Mouse (Mus musculus): ENCODE results near the gene Kcnj12.

Gene Kcnj12

DNA sequence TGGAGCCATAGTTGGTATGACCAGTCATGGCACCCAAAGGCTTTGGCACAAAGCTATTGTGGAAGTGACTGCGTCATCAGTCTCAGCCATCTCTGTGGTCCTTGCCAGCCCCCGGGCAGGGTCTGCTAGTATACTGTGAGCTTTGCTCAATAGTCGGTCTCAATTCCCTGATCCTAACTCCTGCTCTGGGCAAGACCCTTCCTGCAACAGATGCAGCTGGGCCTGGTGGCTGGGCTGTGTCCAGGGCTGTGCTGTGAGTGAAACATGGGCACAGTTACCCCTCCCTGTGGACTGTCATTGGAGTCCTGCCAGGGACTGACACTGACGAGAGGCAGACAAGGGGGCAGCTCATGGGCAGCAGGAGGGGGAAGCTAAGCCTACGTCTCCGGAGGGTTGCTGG is 2.6 kb downstream of the Kcnj12 start:
- no peak for DNase-seq (ENCODE audit: low spot score in 2 of 2)

GRCm38 (mm10) chr11:61025594-61025993 is 3.2 kb downstream of the Kcnj12 start:
- DNase-seq (ENCODE audit: low spot score in 2 of 2), result no peak

DNA sequence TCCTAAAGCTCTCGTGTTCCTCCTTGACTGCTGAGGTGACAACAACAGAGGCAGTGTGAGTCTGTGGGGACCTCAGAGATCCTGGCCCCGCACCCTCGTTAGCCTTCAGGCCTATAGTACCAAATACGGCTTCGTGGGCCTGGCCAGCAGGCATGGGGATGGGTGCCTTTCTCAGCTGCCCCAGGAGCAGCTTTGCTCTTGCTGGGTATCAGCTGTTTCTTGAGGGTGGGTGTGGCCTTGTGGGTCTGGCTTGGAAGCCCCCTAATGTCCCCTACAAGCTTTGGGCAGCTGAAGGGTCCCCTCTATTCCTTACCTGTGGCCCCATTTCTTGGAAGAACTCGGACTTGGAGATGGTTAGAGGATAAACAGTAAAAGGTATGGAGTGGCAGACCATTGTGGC is 4.0 kb downstream of the Kcnj12 start:
- DNase-seq (ENCODE audit: low spot score in 2 of 2), result no peak

- DNase-seq (ENCODE audit: low spot score in 2 of 2), result no peak
These were observed 4.8 kb downstream of the Kcnj12 start for GRCm38 (mm10) chr11:61027160-61027559.

- no peak for DNase-seq (ENCODE audit: low spot score in 2 of 2)
These were observed 6.0 kb downstream of the Kcnj12 start for GRCm38 (mm10) chr11:61028211-61028950.

DNA sequence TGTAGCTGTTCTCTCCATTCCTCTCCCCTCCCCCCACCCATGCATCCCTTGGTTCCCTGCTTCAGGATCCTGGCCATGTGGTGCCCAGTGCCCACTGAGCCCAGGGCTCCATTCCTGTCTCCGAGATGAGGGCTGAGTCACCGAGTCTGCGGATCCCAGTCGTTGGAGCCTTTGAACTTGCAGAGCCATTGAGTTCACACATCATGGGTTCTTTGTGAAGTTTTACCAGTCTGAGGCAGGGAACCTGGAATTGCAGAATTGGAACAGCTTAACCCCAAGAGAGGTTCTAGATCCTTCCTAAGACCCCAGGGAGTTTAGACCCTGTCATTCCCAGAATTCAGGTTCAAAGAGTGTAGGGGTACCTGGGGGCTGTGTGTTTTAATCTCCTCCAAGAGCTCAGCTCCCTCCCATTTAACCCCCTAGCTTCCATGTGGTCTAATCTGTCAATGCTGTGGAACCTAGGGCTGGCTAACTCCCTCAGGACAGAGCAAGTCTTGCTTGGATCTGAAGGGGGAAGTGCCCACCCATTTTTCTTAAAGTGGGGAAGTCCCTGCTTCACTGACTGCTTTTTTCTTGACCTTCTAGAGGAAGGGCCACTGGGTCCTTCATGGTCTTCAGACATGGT is 6.9 kb downstream of the Kcnj12 start:
- DNase-seq (ENCODE audit: low spot score in 2 of 2), result no peak

- DNase-seq (ENCODE audit: low spot score in 2 of 2), result no peak
These were observed 7.7 kb downstream of the Kcnj12 start for GRCm38 (mm10) chr11:61029864-61030595.

- no peak for DNase-seq (ENCODE audit: low spot score in 2 of 2)
These were observed 8.8 kb downstream of the Kcnj12 start for GRCm38 (mm10) chr11:61031137-61031536.

- no peak for DNase-seq (ENCODE audit: low spot score in 2 of 2)
These were observed 9.5 kb downstream of the Kcnj12 start for GRCm38 (mm10) chr11:61031658-61032445.

DNA sequence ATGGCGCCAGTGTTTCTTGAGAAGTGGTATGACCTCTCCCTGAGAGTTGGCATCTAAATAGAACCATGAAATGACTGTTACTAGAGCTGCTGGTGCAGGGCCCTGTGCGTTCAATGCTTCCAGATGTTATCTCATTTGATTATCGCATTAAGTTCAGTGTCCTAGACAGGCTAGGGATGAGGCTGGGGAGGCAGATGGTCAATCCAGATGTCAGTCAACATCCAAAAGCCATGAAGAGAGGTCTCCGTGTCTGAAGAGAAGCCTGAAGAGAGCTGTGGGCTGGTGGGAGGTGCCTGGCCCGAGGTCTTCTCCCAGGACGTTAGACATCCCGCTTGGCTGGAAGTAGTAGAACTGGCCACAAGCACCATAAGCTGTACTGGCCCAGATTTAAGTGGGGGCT is 10.1 kb downstream of the Kcnj12 start:
- no peak for DNase-seq (ENCODE audit: low spot score in 2 of 2)

GRCm38 (mm10) chr11:61033160-61033559 is 10.8 kb downstream of the Kcnj12 start:
- no peak for DNase-seq (ENCODE audit: low spot score in 2 of 2)

DNA sequence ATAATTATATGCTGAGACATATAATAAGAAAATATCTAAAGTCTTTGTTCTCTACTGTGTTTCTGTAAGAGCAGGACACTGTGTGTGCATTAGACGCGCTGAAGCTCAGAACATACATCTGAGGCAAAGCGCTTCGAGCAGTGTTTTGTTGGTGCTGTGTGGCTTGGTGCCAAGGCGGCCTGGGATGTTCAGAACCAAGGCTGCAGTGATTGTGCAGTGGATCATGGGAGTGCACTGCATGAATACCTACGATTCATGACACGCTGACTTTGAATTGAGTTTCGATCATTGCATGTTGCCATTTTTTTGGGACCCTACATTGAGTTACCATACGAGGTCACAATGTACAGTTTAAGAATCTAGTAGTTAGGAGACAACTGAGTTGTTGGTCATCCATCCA is 14.3 kb downstream of the Kcnj12 start:
- no peak for DNase-seq (ENCODE audit: low spot score in 2 of 2)

GRCm38 (mm10) chr11:61038277-61038782 is 16.0 kb downstream of the Kcnj12 start:
- no peak for DNase-seq (ENCODE audit: low spot score in 2 of 2)

- DNase-seq (ENCODE audit: low spot score in 2 of 2), result no peak
These were observed 18.7 kb downstream of the Kcnj12 start for GRCm38 (mm10) chr11:61040856-61041652.

GRCm38 (mm10) chr11:61042593-61042992 is 20.2 kb downstream of the Kcnj12 start:
- no peak for DNase-seq (ENCODE audit: low spot score in 2 of 2)

- no peak for DNase-seq (ENCODE audit: low spot score in 2 of 2)
These were observed 21.0 kb downstream of the Kcnj12 start for GRCm38 (mm10) chr11:61043055-61043992.

DNA sequence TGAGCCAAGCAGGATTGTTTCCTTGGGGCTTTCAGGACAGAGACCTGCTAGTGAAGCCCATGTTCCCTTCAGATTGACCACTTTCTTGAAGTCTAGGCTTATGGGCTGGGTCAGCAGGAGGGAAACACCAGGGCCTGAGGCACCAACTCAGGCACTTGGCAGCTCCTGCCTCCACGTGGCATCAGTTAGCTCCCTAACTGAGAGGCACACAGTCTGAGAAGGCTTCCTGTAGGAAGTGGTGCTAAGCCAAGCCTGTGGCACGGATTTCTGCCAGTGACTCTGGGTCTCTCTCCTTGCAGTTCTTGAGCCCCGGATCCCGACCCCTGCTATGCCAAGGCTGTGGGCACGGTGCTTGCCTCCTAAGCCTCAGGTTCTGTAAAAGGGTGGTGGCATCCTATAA is 22.4 kb downstream of the Kcnj12 start:
- no peak for DNase-seq (ENCODE audit: low spot score in 2 of 2)

- no peak for DNase-seq (ENCODE audit: low spot score in 2 of 2)
These were observed 25.1 kb downstream of the Kcnj12 start for GRCm38 (mm10) chr11:61047441-61047840.

DNA sequence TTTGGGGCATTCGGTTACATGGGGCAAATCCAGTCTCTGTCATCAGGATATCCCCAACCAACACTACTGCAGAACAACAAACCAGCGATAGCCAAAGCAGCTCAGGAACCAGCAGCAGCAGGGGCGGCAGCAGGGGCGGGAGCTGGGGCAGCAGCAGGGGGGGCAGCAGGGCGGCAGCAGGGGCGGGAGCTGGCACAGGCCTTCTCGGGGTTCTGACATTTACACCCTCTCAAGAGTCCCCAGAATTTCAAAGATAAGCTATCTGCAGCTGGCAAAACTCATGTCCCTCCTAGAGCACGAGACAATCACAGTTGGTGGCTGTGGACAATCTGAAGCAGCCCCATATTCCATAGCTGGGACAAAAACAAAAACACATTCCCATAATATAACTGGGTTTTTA is 28.8 kb downstream of the Kcnj12 start:
- DNase-seq (ENCODE audit: low spot score in 2 of 2), result no peak

DNA sequence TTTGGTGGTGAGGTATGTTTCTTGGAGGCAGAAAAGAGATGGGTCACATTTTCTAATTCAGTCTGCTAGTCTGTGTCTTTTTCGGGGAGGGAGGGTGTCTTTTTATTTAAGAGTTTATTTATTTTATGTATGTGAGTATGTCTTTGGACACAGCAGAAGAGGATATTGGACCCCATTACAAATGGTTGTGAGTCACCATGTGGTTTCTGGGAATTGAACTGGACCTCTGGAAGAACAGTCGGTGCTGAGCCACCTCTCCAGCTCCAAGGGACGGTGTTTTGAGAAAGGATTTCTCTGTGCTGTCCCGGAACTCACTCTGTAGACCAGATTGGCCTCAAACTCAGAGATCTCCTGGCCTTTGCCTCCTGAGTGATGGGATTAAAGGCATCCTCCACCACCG is 34.5 kb downstream of the Kcnj12 start:
- DNase-seq (ENCODE audit: low spot score in 2 of 2), result no peak
